Mouse (Mus musculus): Measurements from ENCODE around the gene Stk32b. TPM values are rescaled to one million over a fixed set of nuclear protein-coding genes. Genes with fewer than 3 reads are reported as not detected.

Gene Stk32b
- polyA plus RNA-seq, 1 experiment from 2014 or later: 2.4 TPM

- Histone ChIP-seq H3K4me1 (ENCODE audit: control insufficient read depth, insufficient read depth, low read length) (no peaks in the 10 kb centered on the region), H3K27me3 (ENCODE audit: control insufficient read depth, insufficient read depth, low read length) (no peaks in the 10 kb centered on the region), H3K4me2 (ENCODE audit: low read depth, low read length) (no peak overlapping the region), H3K4me3 (ENCODE audit: low read depth, low read length) (no peak overlapping the region), H3K9ac (replicated peaks; ENCODE audit: low read length) (no peak overlapping the region), H3K36me3 (replicated peaks; ENCODE audit: control insufficient read depth, insufficient read depth, low read depth, low read length) (no peaks in the 10 kb centered on the region), H3K9me3 (replicated peaks; ENCODE audit: control insufficient read depth, low read length) (no peaks in the 10 kb centered on the region), H3K27ac (replicated peaks; ENCODE audit: low read depth, low read length) (no peak overlapping the region)
- 75% methylated on average over 12 of the region's 12 CpGs for WGBS
- DNase-seq (ENCODE audit: low spot score) (no peak), ATAC-seq (replicated peaks; ENCODE audit: insufficient number of reproducible peaks, low FRiP score, low TSS enrichment, low read depth) (no peak)
Observed at GRCm38 (mm10) chr5:37699757-37700156, 17.2 kb downstream of the Stk32b start.

DNA sequence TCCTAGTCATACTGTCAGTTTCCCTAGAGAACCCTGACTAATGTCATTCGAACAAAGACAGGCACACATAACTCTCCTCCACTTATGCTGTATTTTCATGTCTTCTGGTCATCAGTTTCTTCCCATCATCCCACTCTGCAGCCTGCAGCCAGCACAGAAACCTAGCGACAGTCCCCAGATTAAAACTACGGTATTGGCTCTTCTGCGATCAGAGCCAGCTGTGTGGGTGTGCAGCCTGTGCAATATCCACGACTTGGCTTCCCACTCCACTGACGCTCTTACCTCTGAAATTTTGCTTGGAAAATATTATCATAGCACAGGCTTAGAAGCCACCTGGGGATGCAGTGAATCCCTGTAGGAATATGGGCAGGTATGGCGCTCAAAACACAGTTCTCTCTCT lies 19.7 kb downstream of the Stk32b start:
- Histone ChIP-seq H3K9ac (replicated peaks; ENCODE audit: low read length) (no peak overlapping the region), H3K36me3 (replicated peaks; ENCODE audit: control insufficient read depth, insufficient read depth, low read depth, low read length) (no peaks in the 10 kb centered on the region), H3K27me3 (ENCODE audit: control insufficient read depth, insufficient read depth, low read length) (no peaks in the 10 kb centered on the region), H3K27ac (replicated peaks; ENCODE audit: low read depth, low read length) (no peak overlapping the region), H3K4me2 (ENCODE audit: low read depth, low read length) (no peak overlapping the region), H3K9me3 (replicated peaks; ENCODE audit: control insufficient read depth, low read length) (no peaks in the 10 kb centered on the region), H3K4me1 (ENCODE audit: control insufficient read depth, insufficient read depth, low read length) (no peaks in the 10 kb centered on the region), H3K4me3 (ENCODE audit: low read depth, low read length) (no peak overlapping the region)
- ATAC-seq (replicated peaks; ENCODE audit: insufficient number of reproducible peaks, low FRiP score, low TSS enrichment, low read depth): no peak
- WGBS: 91% methylated on average over 7 of the region's 7 CpGs
- DNase-seq (ENCODE audit: low spot score): no peak

- no peaks in the 10 kb centered on the region for H3K36me3 ChIP-seq (replicated peaks; ENCODE audit: control insufficient read depth, insufficient read depth, low read depth, low read length)
- ATAC-seq (replicated peaks; ENCODE audit: insufficient number of reproducible peaks, low FRiP score, low TSS enrichment, low read depth): no peak
- H3K4me3 ChIP-seq (ENCODE audit: low read depth, low read length): no peak overlapping the region
- DNase-seq (ENCODE audit: low spot score): no peak
- no peak overlapping the region for H3K27ac ChIP-seq (replicated peaks; ENCODE audit: low read depth, low read length)
- H3K9ac ChIP-seq (replicated peaks; ENCODE audit: low read length): no peak overlapping the region
- no peaks in the 10 kb centered on the region for H3K27me3 ChIP-seq (ENCODE audit: control insufficient read depth, insufficient read depth, low read length)
- H3K9me3 ChIP-seq (replicated peaks; ENCODE audit: control insufficient read depth, low read length): no peaks in the 10 kb centered on the region
- 33% methylated on average over 4 of the region's 4 CpGs for WGBS
- no peak overlapping the region for H3K4me2 ChIP-seq (ENCODE audit: low read depth, low read length)
- H3K4me1 ChIP-seq (ENCODE audit: control insufficient read depth, insufficient read depth, low read length): no peaks in the 10 kb centered on the region
Observed at GRCm38 (mm10) chr5:37695773-37696172, 21.2 kb downstream of the Stk32b start.

DNA sequence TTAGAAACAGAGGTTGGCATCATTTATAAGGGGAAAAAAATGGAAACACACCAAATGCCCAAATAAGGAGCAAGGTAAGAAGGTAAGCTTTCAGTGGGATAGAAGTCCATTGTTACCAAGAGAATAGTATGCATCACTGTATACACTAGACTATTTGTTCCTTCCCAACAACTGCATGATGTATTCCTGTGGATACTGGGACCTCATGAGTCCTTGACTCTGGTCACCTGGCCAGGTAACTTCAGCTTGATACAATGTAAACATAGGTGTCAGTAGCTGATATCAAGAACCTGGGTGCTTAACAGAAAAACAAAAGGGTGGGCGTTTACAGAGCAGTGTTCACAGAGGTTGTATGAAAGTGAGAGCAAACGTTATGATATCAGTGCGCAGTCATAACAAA lies 24.2 kb downstream of the Stk32b start:
- 84% methylated on average over 3 of the region's 3 CpGs for WGBS
- ATAC-seq (replicated peaks; ENCODE audit: insufficient number of reproducible peaks, low FRiP score, low TSS enrichment, low read depth): no peak
- H3K4me1 ChIP-seq (ENCODE audit: control insufficient read depth, insufficient read depth, low read length): no peaks in the 10 kb centered on the region

GRCm38 (mm10) chr5:37670781-37671180 lies 46.2 kb downstream of the Stk32b start:
- H3K27ac ChIP-seq (replicated peaks; ENCODE audit: low read depth, low read length): no peak overlapping the region
- no peaks in the 10 kb centered on the region for H3K9me3 ChIP-seq (replicated peaks; ENCODE audit: control insufficient read depth, low read length)
- ATAC-seq (replicated peaks; ENCODE audit: insufficient number of reproducible peaks, low FRiP score, low TSS enrichment, low read depth) (no peak), DNase-seq (ENCODE audit: low spot score) (no peak)
- 89% methylated on average over 7 of the region's 7 CpGs for WGBS
- H3K4me3 ChIP-seq (ENCODE audit: low read depth, low read length): no peak overlapping the region
- no peak overlapping the region for H3K4me2 ChIP-seq (ENCODE audit: low read depth, low read length)
- H3K36me3 ChIP-seq (replicated peaks; ENCODE audit: control insufficient read depth, insufficient read depth, low read depth, low read length): no peaks in the 10 kb centered on the region
- H3K27me3 ChIP-seq (ENCODE audit: control insufficient read depth, insufficient read depth, low read length): no peaks in the 10 kb centered on the region
- H3K4me1 ChIP-seq (ENCODE audit: control insufficient read depth, insufficient read depth, low read length): no peaks in the 10 kb centered on the region
- H3K9ac ChIP-seq (replicated peaks; ENCODE audit: low read length): no peak overlapping the region

More for the DNA sequence above, 24.2 kb downstream of the Stk32b start:
- no peak for DNase-seq (ENCODE audit: low spot score)
- H3K9me3 ChIP-seq (replicated peaks; ENCODE audit: control insufficient read depth, low read length): no peaks in the 10 kb centered on the region
- no peak overlapping the region for H3K4me3 ChIP-seq (ENCODE audit: low read depth, low read length)
- H3K4me2 ChIP-seq (ENCODE audit: low read depth, low read length): no peak overlapping the region
- H3K9ac ChIP-seq (replicated peaks; ENCODE audit: low read length): no peak overlapping the region
- no peak overlapping the region for H3K27ac ChIP-seq (replicated peaks; ENCODE audit: low read depth, low read length)
- H3K36me3 ChIP-seq (replicated peaks; ENCODE audit: control insufficient read depth, insufficient read depth, low read depth, low read length): no peaks in the 10 kb centered on the region
- no peaks in the 10 kb centered on the region for H3K27me3 ChIP-seq (ENCODE audit: control insufficient read depth, insufficient read depth, low read length)

GRCm38 (mm10) chr5:37664962-37665361 lies 52.0 kb downstream of the Stk32b start:
- Histone ChIP-seq H3K27me3 (ENCODE audit: control insufficient read depth, insufficient read depth, low read length) (no peaks in the 10 kb centered on the region), H3K4me2 (ENCODE audit: low read depth, low read length) (no peak overlapping the region), H3K4me1 (ENCODE audit: control insufficient read depth, insufficient read depth, low read length) (no peaks in the 10 kb centered on the region), H3K36me3 (replicated peaks; ENCODE audit: control insufficient read depth, insufficient read depth, low read depth, low read length) (no peaks in the 10 kb centered on the region), H3K27ac (replicated peaks; ENCODE audit: low read depth, low read length) (no peak overlapping the region), H3K9ac (replicated peaks; ENCODE audit: low read length) (no peak overlapping the region), H3K9me3 (replicated peaks; ENCODE audit: control insufficient read depth, low read length) (no peaks in the 10 kb centered on the region), H3K4me3 (ENCODE audit: low read depth, low read length) (no peak overlapping the region)
- no peak for ATAC-seq (replicated peaks; ENCODE audit: insufficient number of reproducible peaks, low FRiP score, low TSS enrichment, low read depth)
- DNase-seq (ENCODE audit: low spot score): no peak
- 80% methylated on average over 3 of the region's 3 CpGs for WGBS

DNA sequence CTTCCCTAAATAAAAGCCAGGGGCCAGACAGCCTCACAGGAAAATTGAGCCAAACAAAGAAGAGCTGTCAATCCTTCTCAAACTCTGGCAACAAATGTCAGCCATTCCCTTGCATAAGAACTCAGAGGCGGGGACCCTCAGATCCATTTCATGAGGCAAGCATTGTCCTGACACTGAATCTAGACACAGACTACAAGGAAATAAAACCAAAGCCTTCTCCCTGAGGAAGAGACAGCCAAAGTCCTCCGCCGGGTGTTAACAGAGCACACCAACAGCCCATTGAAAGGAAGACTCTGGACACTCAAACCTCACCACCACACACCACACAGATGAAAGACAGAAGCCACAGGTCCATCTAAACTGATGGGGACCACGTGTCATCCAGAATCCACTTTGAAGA lies 57.8 kb downstream of the Stk32b start:
- DNase-seq (ENCODE audit: low spot score) (no peak), ATAC-seq (replicated peaks; ENCODE audit: insufficient number of reproducible peaks, low FRiP score, low TSS enrichment, low read depth) (no peak)
- Histone ChIP-seq H3K36me3 (replicated peaks; ENCODE audit: control insufficient read depth, insufficient read depth, low read depth, low read length) (no peaks in the 10 kb centered on the region), H3K27ac (replicated peaks; ENCODE audit: low read depth, low read length) (no peak overlapping the region), H3K4me3 (ENCODE audit: low read depth, low read length) (no peak overlapping the region), H3K4me1 (ENCODE audit: control insufficient read depth, insufficient read depth, low read length) (no peaks in the 10 kb centered on the region), H3K27me3 (ENCODE audit: control insufficient read depth, insufficient read depth, low read length) (no peaks in the 10 kb centered on the region), H3K9ac (replicated peaks; ENCODE audit: low read length) (no peak overlapping the region), H3K9me3 (replicated peaks; ENCODE audit: control insufficient read depth, low read length) (no peaks in the 10 kb centered on the region), H3K4me2 (ENCODE audit: low read depth, low read length) (no peak overlapping the region)
- WGBS: 81% methylated on average over 4 of the region's 4 CpGs

DNA sequence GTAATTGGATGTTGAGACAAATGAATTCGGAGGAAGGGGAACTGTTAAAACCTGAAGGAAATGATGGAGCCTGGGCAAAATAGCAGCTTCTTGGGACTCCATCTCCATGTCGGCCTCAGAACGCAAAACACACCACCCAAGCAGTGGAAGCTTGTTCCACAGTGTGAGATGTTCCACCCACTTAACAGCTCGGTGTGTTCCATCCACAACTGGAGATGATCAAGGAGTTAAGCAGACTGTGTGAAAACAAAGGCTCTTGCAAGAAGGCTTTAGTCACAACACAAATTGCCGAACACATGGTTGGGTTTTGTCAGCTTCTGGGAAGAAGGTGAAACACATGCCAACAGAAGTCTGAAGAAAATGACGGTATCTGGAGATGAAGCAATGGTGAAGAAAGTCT lies 59.2 kb downstream of the Stk32b start:
- H3K4me1 ChIP-seq (ENCODE audit: control insufficient read depth, insufficient read depth, low read length): no peaks in the 10 kb centered on the region
- no peak overlapping the region for H3K27ac ChIP-seq (replicated peaks; ENCODE audit: low read depth, low read length)
- no peak overlapping the region for H3K4me3 ChIP-seq (ENCODE audit: low read depth, low read length)
- no peak for ATAC-seq (replicated peaks; ENCODE audit: insufficient number of reproducible peaks, low FRiP score, low TSS enrichment, low read depth)
- whole genome bisulfite sequencing: 87% methylated on average over 6 of the region's 6 CpGs
- no peaks in the 10 kb centered on the region for H3K36me3 ChIP-seq (replicated peaks; ENCODE audit: control insufficient read depth, insufficient read depth, low read depth, low read length)
- H3K9ac ChIP-seq (replicated peaks; ENCODE audit: low read length): no peak overlapping the region
- H3K4me2 ChIP-seq (ENCODE audit: low read depth, low read length): no peak overlapping the region
- no peak for DNase-seq (ENCODE audit: low spot score)
- no peaks in the 10 kb centered on the region for H3K27me3 ChIP-seq (ENCODE audit: control insufficient read depth, insufficient read depth, low read length)
- H3K9me3 ChIP-seq (replicated peaks; ENCODE audit: control insufficient read depth, low read length): no peaks in the 10 kb centered on the region

Data from embryonic facial prominence, embryonic 11.5 days (tissue).